Mouse (Mus musculus): Measurements from ENCODE around the gene Prdm10.

DNA sequence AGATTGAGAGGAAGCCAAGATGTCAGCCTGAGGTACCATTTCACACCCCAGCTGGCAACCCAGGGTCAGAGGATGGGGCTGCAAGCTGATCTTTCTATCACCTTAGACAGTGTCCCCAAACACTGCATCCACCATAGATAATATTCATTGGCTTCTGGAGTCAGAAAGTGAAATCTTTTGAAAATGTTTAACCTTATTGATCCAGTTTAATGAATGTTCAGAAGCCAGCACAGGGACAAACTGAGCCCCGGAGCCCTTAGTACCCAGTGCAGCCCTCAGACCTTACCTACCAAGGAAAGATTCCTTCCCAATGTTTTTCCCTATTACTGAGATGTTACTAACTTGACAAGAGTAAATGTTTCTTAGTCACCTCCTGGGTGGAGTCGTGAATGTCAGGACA is 41.8 kb upstream of the Prdm10 start:
- TF ChIP-seq CTCF (IDR thresholded peaks at IDR 0.05) = no peak
- no peak for TF ChIP-seq POLR2A (IDR thresholded peaks at IDR 0.05; ENCODE audit: insufficient read depth, low read depth, low read length)
- TF ChIP-seq EP300 (IDR thresholded peaks at IDR 0.05; ENCODE audit: insufficient read depth, low read depth, low read length) = no peak

Measured in heart, adult 2 months (tissue).